Mouse (Mus musculus) testis, adult 2 months (tissue): ENCODE measurements at regions not wholly inside any gene's neighbourhood (a gene's known extent, or its start where the extent isn't known, plus 50 kb on each side); places are given as distances from the start of the nearest gene placed in this dataset.

Experiments
- H3K27ac ChIP-seq: fragments of 200-500 bp; 2 replicates; pipeline ENCODE4 v1.5.1; 2012; ENCODE audit warnings: low read depth, low read length; ENCODE audit not compliant: control insufficient read depth, insufficient read depth
- H3K27me3 ChIP-seq: fragments of 200-500 bp; 2 replicates; pipeline ENCODE4 v1.6.1; 2012; ENCODE audit warnings: mild to moderate bottlenecking, low read length, moderate library complexity; ENCODE audit not compliant: control insufficient read depth, insufficient read depth
- H3K36me3 ChIP-seq: fragments of 200-500 bp; 2 replicates; pipeline ENCODE4 v1.6.1; 2012; ENCODE audit warnings: mild to moderate bottlenecking, low read length; ENCODE audit not compliant: control insufficient read depth, insufficient read depth
- H3K4me1 ChIP-seq: fragments of 200-500 bp; 2 replicates; pipeline ENCODE4 v1.6.1; 2012; ENCODE audit warnings: low read length; ENCODE audit not compliant: control insufficient read depth, insufficient read depth
- H3K4me3 ChIP-seq: fragments of 200-500 bp; 2 replicates; pipeline ENCODE4 v1.5.1; 2012; ENCODE audit warnings: low read depth, mild to moderate bottlenecking, low read length, moderate library complexity, mixed read lengths; ENCODE audit not compliant: control insufficient read depth
- CTCF ChIP-seq: fragments of 200-500 bp; IDR thresholded peaks from 2 replicates; pipeline ENCODE4 v1.5.1; 2012; ENCODE audit warnings: low read depth, mild to moderate bottlenecking, inconsistent platforms, low read length, moderate library complexity; ENCODE audit not compliant: control insufficient read depth, insufficient read depth, insufficient replicate concordance
- POLR2A ChIP-seq: fragments of 200-500 bp; IDR thresholded peaks from 2 replicates; pipeline ENCODE4 v1.6.1; 2012; ENCODE audit warnings: low read depth, mild to moderate bottlenecking, inconsistent platforms, low read length, moderate library complexity; ENCODE audit not compliant: control insufficient read depth

- no peak overlapping the region for H3K27ac ChIP-seq
- H3K4me3 ChIP-seq: no peak overlapping the region
- H3K4me1 ChIP-seq: peaks cover 4% of the 10 kb centered on the region; the same call in 1 of the 2 replicates
- H3K36me3 ChIP-seq: no peaks in the 10 kb centered on the region
- no peaks in the 10 kb centered on the region for H3K27me3 ChIP-seq
- TF ChIP-seq CTCF (no peak), POLR2A (no peak)
These were observed 83.1 kb upstream of the Pcdh8 start for GRCm38 (mm10) chr14:79854216-79854615.

DNA sequence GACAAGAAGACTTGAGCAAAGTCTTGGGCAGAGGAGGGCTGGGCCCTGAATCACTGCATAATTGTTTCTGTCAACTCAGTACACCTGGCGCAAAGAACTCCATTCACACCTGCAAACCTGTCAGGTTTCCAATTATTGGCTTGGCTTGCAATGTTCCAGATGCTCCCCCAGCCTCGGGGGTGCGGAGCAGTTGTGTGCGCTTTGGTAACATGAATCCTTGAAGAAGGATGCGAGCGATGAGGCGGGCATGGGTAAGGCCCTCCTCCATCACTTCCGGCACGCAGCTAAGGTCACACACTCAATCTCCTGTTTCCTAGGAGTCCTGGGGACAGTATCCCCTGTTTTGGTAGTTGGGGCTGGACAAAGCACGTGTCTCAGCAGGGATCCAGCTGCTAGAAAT lies 81.6 kb upstream of the Pcdh8 start:
- Histone ChIP-seq H3K4me3 (no peak overlapping the region), H3K36me3 (no peaks in the 10 kb centered on the region), H3K27me3 (no peaks in the 10 kb centered on the region), H3K27ac (no peak overlapping the region), H3K4me1 (peaks cover 4% of the 10 kb centered on the region; the same call in 1 of the 2 replicates)
- TF ChIP-seq POLR2A: no peak
- no peak for TF ChIP-seq CTCF

GRCm38 (mm10) chr14:79851795-79852194 lies 80.7 kb upstream of the Pcdh8 start:
- peaks cover 4% of the 10 kb centered on the region; the same call in 1 of the 2 replicates for H3K4me1 ChIP-seq
- H3K27me3 ChIP-seq: no peaks in the 10 kb centered on the region
- H3K36me3 ChIP-seq: no peaks in the 10 kb centered on the region
- H3K4me3 ChIP-seq: no peak overlapping the region
- TF ChIP-seq POLR2A: no peak
- no peak for TF ChIP-seq CTCF
- no peak overlapping the region for H3K27ac ChIP-seq

GRCm38 (mm10) chr14:79851231-79851630 lies 80.1 kb upstream of the Pcdh8 start:
- TF ChIP-seq CTCF: no peak
- no peak for TF ChIP-seq POLR2A
- H3K27ac ChIP-seq: no peak overlapping the region
- H3K27me3 ChIP-seq: no peaks in the 10 kb centered on the region
- no peaks in the 10 kb centered on the region for H3K36me3 ChIP-seq
- peaks cover 4% of the 10 kb centered on the region; the same call in 1 of the 2 replicates for H3K4me1 ChIP-seq
- no peak overlapping the region for H3K4me3 ChIP-seq

- Histone ChIP-seq H3K27ac (no peak overlapping the region), H3K4me1 (peaks cover 4% of the 10 kb centered on the region; the same call in 1 of the 2 replicates), H3K4me3 (no peak overlapping the region), H3K36me3 (no peaks in the 10 kb centered on the region), H3K27me3 (no peaks in the 10 kb centered on the region)
- no peak for TF ChIP-seq CTCF
- no peak for TF ChIP-seq POLR2A
These were observed 78.7 kb upstream of the Pcdh8 start for GRCm38 (mm10) chr14:79849617-79850435.

GRCm38 (mm10) chr14:79848116-79848515 lies 77.0 kb upstream of the Pcdh8 start:
- Histone ChIP-seq H3K27ac (no peak overlapping the region), H3K4me1 (peaks cover 4% of the 10 kb centered on the region; the same call in 1 of the 2 replicates), H3K36me3 (no peaks in the 10 kb centered on the region), H3K4me3 (no peak overlapping the region), H3K27me3 (no peaks in the 10 kb centered on the region)
- TF ChIP-seq CTCF (no peak), POLR2A (no peak)

GRCm38 (mm10) chr14:79844306-79844705 lies 73.2 kb upstream of the Pcdh8 start:
- TF ChIP-seq POLR2A (no peak), CTCF (no peak)
- Histone ChIP-seq H3K36me3 (no peaks in the 10 kb centered on the region), H3K27ac (no peak overlapping the region), H3K4me1 (no peaks in the 10 kb centered on the region; the same call in 1 of the 2 replicates), H3K27me3 (no peaks in the 10 kb centered on the region), H3K4me3 (no peak overlapping the region)
